Mouse (Mus musculus) limb, embryonic 13.5 days (tissue): ENCODE results near the gene Wnt10a. TPM values are rescaled to one million over a fixed set of nuclear protein-coding genes. Genes with fewer than 3 reads are reported as not detected.
"Not testable (repeated sequence)": the region's sequence is repeated elsewhere in the genome, so short reads cannot be mapped to it uniquely, and the experiment has no call there.

ENCODE experiments used
- ATAC-seq: fragments of 200-750 bp; cut with Nextera tagmentation; 2 replicates; pipeline ENCODE4 v1.8.0; 2017; ENCODE audit warnings: low read depth, moderate number of reproducible peaks, moderate TSS enrichment; ENCODE audit not compliant: low FRiP score
- H3K27ac ChIP-seq: fragments of 300-500 bp; sonication (generic); 2 replicates; pipeline ENCODE4 v1.5.1; 2015; ENCODE audit warnings: inconsistent platforms, mild to moderate bottlenecking, moderate library complexity
- H3K27me3 ChIP-seq: fragments of 300-500 bp; sonication (generic); 2 replicates; pipeline ENCODE4 v1.6.1; 2015; ENCODE audit warnings: mild to moderate bottlenecking, inconsistent platforms
- H3K36me3 ChIP-seq: fragments of 300-500 bp; sonication (generic); 2 replicates; pipeline ENCODE4 v1.6.1; 2015; ENCODE audit warnings: inconsistent platforms, mild to moderate bottlenecking, moderate library complexity
- H3K4me1 ChIP-seq: fragments of 300-500 bp; sonication (generic); 2 replicates; pipeline ENCODE4 v1.6.1; 2015; ENCODE audit warnings: inconsistent platforms
- H3K4me2 ChIP-seq: fragments of 300-500 bp; sonication (generic); replicated peaks from 2 replicates; pipeline ENCODE4 v1.6.1; 2015; ENCODE audit warnings: inconsistent platforms, mild to moderate bottlenecking, moderate library complexity
- H3K4me3 ChIP-seq: fragments of 300-500 bp; sonication (generic); 2 replicates; pipeline ENCODE4 v1.5.1; 2015; ENCODE audit warnings: moderate library complexity, mild to moderate bottlenecking, inconsistent platforms
- H3K9ac ChIP-seq: fragments of 300-500 bp; sonication (generic); 2 replicates; pipeline ENCODE4 v1.6.1; 2015; ENCODE audit warnings: mild to moderate bottlenecking, inconsistent platforms
- H3K9me3 ChIP-seq: fragments of 300-500 bp; sonication (generic); 2 replicates; pipeline ENCODE4 v1.6.1; 2016; ENCODE audit warnings: inconsistent platforms
- WGBS: fragments of 180-500 bp; shearing (Covaris S2); methylation state at CpG from one replicate; pipeline ENCODE4 v1.1.7; 2015; 5-methylcytosine and 5-hydroxymethylcytosine counted together
- polyA plus RNA-seq: library from polyadenylated mRNA; unstranded; fragments of >200 nt; fragmentation: Nextera tagmentation; extraction: Ambion mirVana; gene quantifications from 2 replicates; pipeline ENCODE4 v1.2.1, GENCODE M21; 2015

The Wnt10a gene
- polyA plus RNA-seq, 1 experiment from 2014 or later: 3.9 TPM

- not testable (repeated sequence) for H3K4me2 ChIP-seq, H3K4me3 ChIP-seq, H3K27me3 ChIP-seq, H3K4me1 ChIP-seq, H3K36me3 ChIP-seq, H3K27ac ChIP-seq, ATAC-seq, H3K9me3 ChIP-seq, H3K9ac ChIP-seq
- WGBS: 93% methylated on average over 4 of the region's 4 CpGs
Measured at GRCm38 (mm10) chr1:74823598-74823997, 32.3 kb downstream of the Wnt10a start.

GRCm38 (mm10) chr1:74824518-74825302 lies 33.4 kb downstream of the Wnt10a start:
- Histone ChIP-seq H3K36me3 (no peaks in the 10 kb centered on the region), H3K4me3 (no peak overlapping the region), H3K27ac (no peak overlapping the region), H3K4me1 (no peaks in the 10 kb centered on the region), H3K4me2 (no peak overlapping the region), H3K27me3 (0 out of 2 replicates have a peak, but pooled peaks cover 3% of the 10 kb centered on the region), H3K9ac (no peak overlapping the region), H3K9me3 (no peaks in the 10 kb centered on the region)
- no peak for ATAC-seq
- WGBS: 42% methylated on average over 14 of the region's 14 CpGs

- no peaks in the 10 kb centered on the region for H3K4me1 ChIP-seq
- H3K36me3 ChIP-seq: no peaks in the 10 kb centered on the region
- no peak overlapping the region for H3K9ac ChIP-seq
- WGBS: 80% methylated on average over 9 of the region's 9 CpGs
- no peak overlapping the region for H3K27ac ChIP-seq
- H3K9me3 ChIP-seq: no peaks in the 10 kb centered on the region
- H3K27me3 ChIP-seq: peaks cover 7% of the 10 kb centered on the region; the same call in 1 of the 2 replicates
- H3K4me2 ChIP-seq: no peak overlapping the region
- ATAC-seq: no peak
- H3K4me3 ChIP-seq: no peak overlapping the region
Measured at GRCm38 (mm10) chr1:74830061-74830460, 38.7 kb downstream of the Wnt10a start.

- Histone ChIP-seq H3K36me3 (no peaks in the 10 kb centered on the region), H3K9me3 (no peaks in the 10 kb centered on the region), H3K27ac (no peak overlapping the region), H3K27me3 (peaks cover 7% of the 10 kb centered on the region; the same call in 1 of the 2 replicates), H3K9ac (no peak overlapping the region), H3K4me1 (no peaks in the 10 kb centered on the region), H3K4me3 (no peak overlapping the region), H3K4me2 (no peak overlapping the region)
- ATAC-seq: no peak
- WGBS: 78% methylated on average over 3 of the region's 3 CpGs
Measured at GRCm38 (mm10) chr1:74833255-74833654, 41.9 kb downstream of the Wnt10a start.

- Histone ChIP-seq H3K9ac (no peak overlapping the region), H3K27me3 (peaks cover 46% of the 10 kb centered on the region), H3K27ac (no peak overlapping the region), H3K9me3 (no peaks in the 10 kb centered on the region), H3K4me1 (no peaks in the 10 kb centered on the region), H3K4me3 (no peak overlapping the region), H3K4me2 (no peak overlapping the region), H3K36me3 (no peaks in the 10 kb centered on the region)
- no peak for ATAC-seq
- 83% methylated on average over 5 of the region's 5 CpGs for WGBS
Measured at GRCm38 (mm10) chr1:74843090-74843489, 51.8 kb downstream of the Wnt10a start.

- no peak for ATAC-seq
- no peaks in the 10 kb centered on the region for H3K4me1 ChIP-seq
- no peaks in the 10 kb centered on the region for H3K9me3 ChIP-seq
- H3K9ac ChIP-seq: no peak overlapping the region
- H3K27ac ChIP-seq: no peak overlapping the region
- H3K27me3 ChIP-seq: peaks cover 62% of the 10 kb centered on the region
- no peak overlapping the region for H3K4me3 ChIP-seq
- no peaks in the 10 kb centered on the region for H3K36me3 ChIP-seq
- no peak overlapping the region for H3K4me2 ChIP-seq
- 23% methylated on average over 9 of the region's 9 CpGs for WGBS
Measured at GRCm38 (mm10) chr1:74846341-74846740, 55.0 kb downstream of the Wnt10a start.

- Histone ChIP-seq H3K4me1 (no peaks in the 10 kb centered on the region), H3K4me2 (no peak overlapping the region), H3K27ac (no peak overlapping the region), H3K27me3 (peaks cover 77% of the 10 kb centered on the region), H3K9me3 (no peaks in the 10 kb centered on the region), H3K36me3 (no peaks in the 10 kb centered on the region), H3K9ac (no peak overlapping the region), H3K4me3 (no peak overlapping the region)
- 53% methylated on average over 5 of the region's 5 CpGs for WGBS
- ATAC-seq: no peak
Measured at GRCm38 (mm10) chr1:74848946-74849345, 57.6 kb downstream of the Wnt10a start.

GRCm38 (mm10) chr1:74850251-74850650 lies 58.9 kb downstream of the Wnt10a start:
- Histone ChIP-seq H3K4me2 (no peak overlapping the region), H3K4me1 (peaks cover 8% of the 10 kb centered on the region), H3K27ac (no peak overlapping the region), H3K27me3 (peaks cover 84% of the 10 kb centered on the region), H3K4me3 (no peak overlapping the region), H3K9me3 (no peaks in the 10 kb centered on the region), H3K36me3 (no peaks in the 10 kb centered on the region), H3K9ac (no peak overlapping the region)
- 19% methylated on average over 6 of the region's 6 CpGs for WGBS
- ATAC-seq: no peak

- Histone ChIP-seq H3K36me3 (no peaks in the 10 kb centered on the region), H3K4me3 (no peak overlapping the region), H3K9ac (no peak overlapping the region), H3K27ac (no peak overlapping the region), H3K4me1 (peaks cover 17% of the 10 kb centered on the region), H3K27me3 (peaks cover 90% of the 10 kb centered on the region), H3K4me2 (no peak overlapping the region), H3K9me3 (no peaks in the 10 kb centered on the region)
- ATAC-seq: no peak
- 17% methylated on average over 6 of the region's 6 CpGs for WGBS
Measured at GRCm38 (mm10) chr1:74851001-74851775, 59.9 kb downstream of the Wnt10a start.

Other genes starting within 250 kb of the Wnt10a start
- gene Plcd4, start 248.6 kb upstream of the Wnt10a start, polyA plus RNA-seq: 0.79 and 1.5 TPM in 2 replicates
- gene Usp37, start 247.2 kb upstream of the Wnt10a start, polyA plus RNA-seq: 37.2 and 40.3 TPM in 2 replicates
- gene Zfp142, start 203.3 kb upstream of the Wnt10a start, polyA plus RNA-seq: 8.1 TPM in 2 replicates
- gene Bcs1l, start 203.2 kb upstream of the Wnt10a start, polyA plus RNA-seq: 16.5 and 16.6 TPM in 2 replicates
- gene Rnf25, start 190.1 kb upstream of the Wnt10a start, polyA plus RNA-seq: 41.6 and 45.9 TPM in 2 replicates
- gene Stk36, start 190.1 kb upstream of the Wnt10a start, polyA plus RNA-seq: 9.6 and 10.9 TPM in 2 replicates
- 16.3 and 19.1 TPM in 2 replicates for gene Ttll4, start 129.8 kb upstream of the Wnt10a start, polyA plus RNA-seq
- gene Cyp27a1, start 77.9 kb upstream of the Wnt10a start, polyA plus RNA-seq: 12.7 and 14.1 TPM in 2 replicates
- gene Prkag3, start 42.3 kb upstream of the Wnt10a start, polyA plus RNA-seq: 1.9 and 2.1 TPM in 2 replicates
- 39.7 and 51.8 TPM in 2 replicates for gene Wnt6, start 19.6 kb upstream of the Wnt10a start, polyA plus RNA-seq
- gene Cdk5r2, start 63.4 kb downstream of the Wnt10a start, polyA plus RNA-seq: 0.11 TPM in 1 of 2 replicates, not detected in the other
- gene Fev, start 93.9 kb downstream of the Wnt10a start, polyA plus RNA-seq: 0.11 TPM in 1 of 2 replicates, not detected in the other
- gene Cryba2, start 101.6 kb downstream of the Wnt10a start, polyA plus RNA-seq: not detected in 2 replicates
- gene Cfap65, start 144.1 kb downstream of the Wnt10a start, polyA plus RNA-seq: not detected in 2 replicates
- gene Ihh, start 160.2 kb downstream of the Wnt10a start, polyA plus RNA-seq: 8.4 and 8.6 TPM in 2 replicates